Mouse (Mus musculus): Measurements from ENCODE around the gene Styk1. TPM values are rescaled to one million over a fixed set of nuclear protein-coding genes. Genes with fewer than 3 reads are reported as not detected.

The Styk1 gene
- total RNA-seq (2021): 1 to 10 TPM in 1 of 2 experiments, under 1 TPM in 1; 0.59 to 1.4 TPM
- long read RNA-seq, experiment 1: 0 reads
- long read RNA-seq, experiment 2: 0 reads

- DNase-seq: peak; percentile 27 to 43
- intact Hi-C loops (cut with DNase I): no loop called here
These were observed at the start of gene Styk1 for GRCm38 (mm10) chr6:131353352-131353919. Gene Styk1 (minus strand): TSS chr6:131353597.

GRCm38 (mm10) chr6:131403036-131403435 lies 49.6 kb upstream of the Styk1 start:
- intact Hi-C loops (cut with DNase I): no loop called here
- no peak for DNase-seq

- intact Hi-C loops (cut with DNase I): no loop called here
- no peak for DNase-seq
These were observed 49.2 kb upstream of the Styk1 start for GRCm38 (mm10) chr6:131402606-131403005.

- intact Hi-C loops (cut with DNase I): no loop called here
- no peak for DNase-seq
These were observed 47.9 kb upstream of the Styk1 start for GRCm38 (mm10) chr6:131401259-131401658.

- intact Hi-C loops (cut with DNase I): no loop called here
- DNase-seq: no peak
These were observed 43.3 kb upstream of the Styk1 start for GRCm38 (mm10) chr6:131396650-131397049.

- intact Hi-C loops (cut with DNase I): no loop called here
- DNase-seq: no peak
These were observed 40.7 kb upstream of the Styk1 start for GRCm38 (mm10) chr6:131393873-131394660.

GRCm38 (mm10) chr6:131388040-131389021 lies 34.9 kb upstream of the Styk1 start, which contains the start of gene Ybx3:
Gene Ybx3 (minus strand): TSS chr6:131388476.
- DNase-seq: peak; percentile 80 to 83
- intact Hi-C loops (cut with DNase I): no loop called here

- peak; percentile 70 for DNase-seq
- intact Hi-C loops (cut with DNase I): no loop called here
These were observed 34.0 kb upstream of the Styk1 start for GRCm38 (mm10) chr6:131387221-131388039.

GRCm38 (mm10) chr6:131386416-131387019 lies 33.1 kb upstream of the Styk1 start:
- peak in 1 of 2 experiments; percentile 21 for DNase-seq
- intact Hi-C loops (cut with DNase I): no loop called here

- no peak for DNase-seq
- intact Hi-C loops (cut with DNase I): no loop called here
These were observed 32.1 kb upstream of the Styk1 start for GRCm38 (mm10) chr6:131385469-131385868.

- peak in 1 of 2 experiments; percentile 17 for DNase-seq
- intact Hi-C loops (cut with DNase I): no loop called here
These were observed 30.4 kb upstream of the Styk1 start for GRCm38 (mm10) chr6:131383713-131384330.

GRCm38 (mm10) chr6:131382984-131383337 lies 29.6 kb upstream of the Styk1 start:
- peak in 1 of 2 experiments; percentile 33 for DNase-seq
- intact Hi-C loops (cut with DNase I): no loop called here

GRCm38 (mm10) chr6:131382232-131382983 lies 29.0 kb upstream of the Styk1 start:
- peak; percentile 55 to 67 for DNase-seq
- intact Hi-C loops (cut with DNase I): no loop called here

GRCm38 (mm10) chr6:131378858-131379428 lies 25.5 kb upstream of the Styk1 start:
- intact Hi-C loops (cut with DNase I): no loop called here
- no peak for DNase-seq

GRCm38 (mm10) chr6:131377378-131377777 lies 24.0 kb upstream of the Styk1 start:
- intact Hi-C loops (cut with DNase I): no loop called here
- no peak for DNase-seq

- intact Hi-C loops (cut with DNase I): no loop called here
- DNase-seq: peak in 1 of 2 experiments; percentile 11
These were observed 21.4 kb upstream of the Styk1 start for GRCm38 (mm10) chr6:131374594-131375340.

GRCm38 (mm10) chr6:131373160-131373559 lies 19.8 kb upstream of the Styk1 start:
- intact Hi-C loops (cut with DNase I): no loop called here

More at GRCm38 (mm10) chr6:131373160-131373559, 19.8 kb upstream of the Styk1 start:
- no peak for DNase-seq

All from gastrocnemius, postnatal 36 days (tissue).